Mouse (Mus musculus): ENCODE data around the gene Vwa2.

DNA sequence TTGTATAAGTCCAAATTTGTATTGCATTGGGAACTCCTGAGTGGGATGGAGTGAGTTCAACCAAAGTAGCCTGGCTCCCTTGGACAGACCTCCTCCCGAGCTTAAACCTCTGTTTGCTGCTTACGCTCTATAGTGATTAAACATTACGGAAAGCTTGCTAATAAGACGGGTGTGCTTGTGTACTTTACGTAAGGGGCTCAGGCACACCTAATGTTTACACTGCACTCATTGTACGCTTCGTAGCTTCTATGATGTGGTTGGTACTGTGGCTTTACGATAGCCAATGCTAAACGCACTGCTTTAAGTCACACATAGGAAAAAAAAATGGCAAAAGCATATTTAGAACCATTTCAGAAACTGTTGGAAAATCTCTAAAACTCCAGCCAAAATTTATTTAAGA, 44.8 kb upstream of the Vwa2 start:
- TF ChIP-seq JUND (conservative IDR thresholded peaks at IDR 0.05; ENCODE audit: low read depth, low read length) (no peak), UBTF (IDR thresholded peaks at IDR 0.05; ENCODE audit: low read depth, low read length) (no peak), CTCF (conservative IDR thresholded peaks at IDR 0.05 in 1 of 2, IDR thresholded peaks at IDR 0.05 in 1 of 2; ENCODE audit: low read depth in 2 of 2, low read length in 2 of 2) (no peak), POLR2A (IDR thresholded peaks at IDR 0.05; ENCODE audit: low read depth, low read length) (no peak), SMC3 (IDR thresholded peaks at IDR 0.05; ENCODE audit: low read depth, low read length) (no peak), CHD2 (IDR thresholded peaks at IDR 0.05; ENCODE audit: low read length) (no peak), ZMIZ1 (IDR thresholded peaks at IDR 0.05; ENCODE audit: low read depth, low read length) (no peak), GABPA (IDR thresholded peaks at IDR 0.05; ENCODE audit: insufficient replicate concordance, low read depth, low read length) (no peak), EP300 (IDR thresholded peaks at IDR 0.05; ENCODE audit: low read length) (no peak)

Data from CH12.LX (cell line).